Mouse (Mus musculus) hindbrain, embryonic 15.5 days (tissue): ENCODE data around the gene Pabpn1. TPM values are rescaled to one million over a fixed set of nuclear protein-coding genes. Genes with fewer than 3 reads are reported as not detected.
A peak's percentile ranks its signal among the peaks of the same experiment; 100 is the strongest.

Source experiments
- ATAC-seq: fragments of 200-750 bp; cut with Nextera tagmentation; 2 replicates; pipeline ENCODE4 v1.8.0; 2017; ENCODE audit warnings: low read depth, moderate number of reproducible peaks, moderate TSS enrichment; ENCODE audit not compliant: low FRiP score
- H3K27ac ChIP-seq: fragments of 300-500 bp; sonication (generic); replicated peaks from 2 replicates; pipeline ENCODE4 v1.5.1; 2015; ENCODE audit warnings: mild to moderate bottlenecking, inconsistent platforms
- H3K27me3 ChIP-seq: fragments of 300-500 bp; sonication (generic); 2 replicates; pipeline ENCODE4 v1.6.1; 2015; ENCODE audit warnings: control low read depth, inconsistent platforms
- H3K36me3 ChIP-seq: fragments of 300-500 bp; sonication (generic); 2 replicates; pipeline ENCODE4 v1.6.1; 2015; ENCODE audit warnings: control low read depth, inconsistent platforms
- H3K4me1 ChIP-seq: fragments of 300-500 bp; sonication (generic); replicated peaks from 2 replicates; pipeline ENCODE4 v1.6.1; 2015; ENCODE audit warnings: control low read depth, inconsistent platforms
- H3K4me2 ChIP-seq: fragments of 300-500 bp; sonication (generic); 2 replicates; pipeline ENCODE4 v1.6.1; 2015; ENCODE audit warnings: moderate library complexity, mild to moderate bottlenecking, inconsistent platforms
- H3K4me3 ChIP-seq: fragments of 300-500 bp; sonication (generic); 2 replicates; pipeline ENCODE4 v1.5.1; 2015; ENCODE audit warnings: mild to moderate bottlenecking, inconsistent platforms
- H3K9ac ChIP-seq: fragments of 300-500 bp; sonication (generic); 2 replicates; pipeline ENCODE4 v1.6.1; 2015; ENCODE audit warnings: inconsistent platforms
- H3K9me3 ChIP-seq: fragments of 300-500 bp; sonication (generic); 2 replicates; pipeline ENCODE4 v1.6.1; 2016; ENCODE audit warnings: control low read depth, inconsistent platforms
- WGBS: fragments of 180-500 bp; shearing (Covaris S2); methylation state at CpG from one replicate; pipeline ENCODE4 v1.1.7; 2015; 5-methylcytosine and 5-hydroxymethylcytosine counted together
- polyA plus RNA-seq: library from polyadenylated mRNA; unstranded; fragments of >200 nt; fragmentation: Nextera tagmentation; extraction: Ambion mirVana; gene quantifications from 2 replicates; pipeline ENCODE4 v1.2.1, GENCODE M21; 2015

The Pabpn1 gene
- 161 and 162 TPM in 2 replicates for polyA plus RNA-seq

DNA sequence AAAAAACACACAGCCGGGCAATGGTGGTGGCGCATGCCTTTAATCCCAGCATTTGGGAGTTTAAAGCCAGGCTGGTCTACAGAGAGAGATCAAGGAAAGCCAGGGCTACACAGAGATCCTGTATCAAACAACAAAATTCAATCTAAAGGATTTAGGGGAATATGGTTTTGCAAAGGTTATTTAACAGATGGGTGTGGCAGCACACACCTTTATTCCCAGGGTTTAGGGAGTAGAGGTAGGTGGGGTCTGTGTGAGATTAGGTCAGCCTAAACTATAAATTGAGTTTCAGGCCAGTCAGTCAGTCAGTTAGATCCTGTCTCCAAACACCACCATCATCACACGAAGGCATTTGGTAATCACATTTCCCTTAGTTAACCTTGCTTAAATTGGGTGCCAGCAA is at the start of gene Pabpn1:
Gene Pabpn1 (plus strand): TSS at position 301 of the 400 bp plus-strand sequence.
- H3K4me2 ChIP-seq, result peak within 1 kb of the TSS; percentile 52
- H3K9me3 ChIP-seq, result no peaks in the 10 kb centered on the region
- peak within 1 kb of the TSS; percentile 34 for H3K9ac ChIP-seq
- H3K27ac ChIP-seq, result peak within 1 kb of the TSS; percentile 89
- H3K4me3 ChIP-seq, result peak within 1 kb of the TSS; percentile 93
- no peaks in the 10 kb centered on the region for H3K27me3 ChIP-seq
- peaks cover 18% of the 10 kb centered on the region for H3K36me3 ChIP-seq
- 97% methylated on average over 3 of the region's 3 CpGs for WGBS
- ATAC-seq, result no peak
- H3K4me1 ChIP-seq, result peaks cover 20% of the 10 kb centered on the region

DNA sequence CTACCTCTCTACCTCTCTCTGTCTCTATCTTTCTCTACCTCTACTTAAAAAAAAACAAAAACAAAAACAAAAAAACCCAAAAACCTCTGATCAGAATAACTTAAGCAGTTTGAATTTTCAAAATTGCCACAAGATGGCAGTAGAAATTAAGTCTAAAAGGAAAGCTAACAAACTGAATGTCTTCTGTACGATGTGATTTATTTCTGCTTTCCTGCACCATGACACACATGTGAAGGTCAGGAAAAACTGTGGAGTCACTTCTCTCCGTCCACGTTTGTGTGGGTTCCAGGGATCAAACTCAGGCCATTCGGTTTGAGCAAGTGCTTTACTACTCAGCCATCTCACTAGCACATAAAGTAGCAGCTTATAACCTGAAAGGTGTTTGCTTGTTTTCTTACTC is 48.8 kb upstream of the Pabpn1 start:
- no peaks in the 10 kb centered on the region for H3K9me3 ChIP-seq
- H3K27me3 ChIP-seq, result no peaks in the 10 kb centered on the region
- H3K27ac ChIP-seq, result no peak overlapping the region; the same call in 1 of the 2 replicates
- no peak overlapping the region for H3K4me3 ChIP-seq
- H3K36me3 ChIP-seq, result no peaks in the 10 kb centered on the region
- H3K9ac ChIP-seq, result peak overlapping the region; percentile 17; the same call in 1 of the 2 replicates
- WGBS, result 7% methylated on average over 4 of the region's 4 CpGs
- ATAC-seq, result peak; percentile 34; the same call in 1 of the 2 replicates
- H3K4me2 ChIP-seq, result 0 out of 2 replicates have a peak overlapping the region, but pooled peaks have one; percentile 17
- H3K4me1 ChIP-seq, result 0 out of 2 replicates have a peak, but pooled peaks cover 3% of the 10 kb centered on the region

DNA sequence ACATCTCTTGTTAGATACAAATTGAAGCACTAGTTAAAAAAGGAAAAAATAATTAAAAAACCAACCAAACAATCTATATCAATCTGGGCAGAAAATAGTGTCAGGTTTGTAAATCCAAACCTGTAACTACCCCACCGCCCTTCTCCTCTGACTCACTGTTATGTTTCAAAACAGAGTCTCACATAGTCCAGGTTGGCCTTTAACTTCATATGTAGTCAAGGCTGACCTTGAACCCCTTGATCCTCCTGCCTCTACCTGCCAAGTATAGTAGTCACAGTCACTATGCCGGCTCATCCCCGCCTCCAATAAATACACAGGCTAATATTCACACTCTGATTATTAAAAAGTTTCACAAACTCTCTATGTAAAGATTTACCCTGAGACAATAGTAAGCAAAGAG is 36.6 kb upstream of the Pabpn1 start:
- H3K4me3 ChIP-seq, result no peak overlapping the region
- H3K27me3 ChIP-seq, result no peaks in the 10 kb centered on the region
- no peak overlapping the region for H3K4me2 ChIP-seq
- H3K36me3 ChIP-seq, result peaks cover 24% of the 10 kb centered on the region
- H3K9me3 ChIP-seq, result no peaks in the 10 kb centered on the region
- no peak overlapping the region for H3K27ac ChIP-seq
- ATAC-seq, result no peak
- H3K4me1 ChIP-seq, result no peaks in the 10 kb centered on the region
- 96% methylated on average over 3 of the region's 3 CpGs for WGBS
- H3K9ac ChIP-seq, result no peak overlapping the region

- 93% methylated on average over 7 of the region's 7 CpGs for WGBS
- Histone ChIP-seq H3K9me3 (no peaks in the 10 kb centered on the region), H3K9ac (no peak overlapping the region), H3K4me2 (no peak overlapping the region), H3K4me1 (no peaks in the 10 kb centered on the region), H3K27me3 (no peaks in the 10 kb centered on the region), H3K4me3 (no peak overlapping the region), H3K27ac (no peak overlapping the region), H3K36me3 (peaks cover 24% of the 10 kb centered on the region)
- no peak for ATAC-seq
Measured at GRCm38 (mm10) chr14:54856703-54857102, 35.6 kb upstream of the Pabpn1 start.

- H3K27ac ChIP-seq, result no peak overlapping the region
- no peaks in the 10 kb centered on the region for H3K9me3 ChIP-seq
- no peak overlapping the region for H3K4me2 ChIP-seq
- H3K36me3 ChIP-seq, result peaks cover 24% of the 10 kb centered on the region
- 90% methylated on average over 9 of the region's 9 CpGs for WGBS
- H3K4me1 ChIP-seq, result peaks cover 4% of the 10 kb centered on the region; the same call in 1 of the 2 replicates
- H3K4me3 ChIP-seq, result no peak overlapping the region
- H3K9ac ChIP-seq, result no peak overlapping the region
- no peak for ATAC-seq
- H3K27me3 ChIP-seq, result no peaks in the 10 kb centered on the region
Measured at GRCm38 (mm10) chr14:54857891-54858290, 34.4 kb upstream of the Pabpn1 start.

- Histone ChIP-seq H3K36me3 (peaks cover 20% of the 10 kb centered on the region), H3K27ac (no peak overlapping the region), H3K4me3 (no peak overlapping the region), H3K4me1 (peaks cover 14% of the 10 kb centered on the region), H3K27me3 (no peaks in the 10 kb centered on the region), H3K9me3 (no peaks in the 10 kb centered on the region), H3K9ac (no peak overlapping the region), H3K4me2 (no peak overlapping the region)
- ATAC-seq, result no peak
- 58% methylated on average over 2 of the region's 2 CpGs for WGBS
Measured at GRCm38 (mm10) chr14:54860511-54860910, 31.8 kb upstream of the Pabpn1 start.

DNA sequence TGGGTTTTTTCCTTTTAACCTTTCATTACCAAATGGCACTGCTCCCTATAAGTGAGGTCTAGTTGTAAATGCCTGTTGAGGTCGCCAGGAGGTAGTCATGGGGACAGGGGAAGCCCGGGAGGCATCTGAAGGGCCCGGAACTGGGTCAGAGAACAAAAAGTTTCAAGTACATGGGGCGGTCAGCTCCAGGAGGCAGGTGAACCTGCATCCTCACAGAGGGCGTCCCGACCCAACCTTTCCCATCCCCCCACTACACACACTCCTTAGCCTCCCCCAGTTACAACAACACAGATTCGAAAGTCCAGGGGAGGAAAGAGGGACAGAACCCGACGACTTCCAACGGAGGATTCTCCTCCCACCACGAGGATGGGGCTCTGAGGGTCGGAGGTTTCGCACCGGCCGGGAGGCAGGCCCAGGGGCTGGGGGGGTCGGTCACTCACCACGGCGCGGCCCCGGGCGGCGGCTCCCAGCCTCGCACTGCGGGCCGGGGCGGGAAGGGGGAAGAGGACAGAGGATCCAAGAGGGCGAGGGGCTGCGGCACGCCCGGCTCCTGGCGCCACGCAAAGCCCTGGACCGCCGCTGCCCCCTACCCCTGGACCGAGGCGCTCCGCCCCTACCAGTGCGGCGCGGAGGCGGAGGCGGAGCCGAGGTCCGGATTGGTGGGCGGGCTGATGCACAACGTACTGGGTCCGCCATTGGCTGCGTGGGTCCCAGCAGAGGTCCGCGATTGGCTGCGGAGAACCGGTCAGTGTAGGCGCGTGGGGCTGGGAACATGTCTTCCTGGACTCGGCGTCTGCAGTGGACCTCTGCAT is 28.6 kb upstream of the Pabpn1 start:
- peak overlapping the region; percentile 85 for H3K27ac ChIP-seq

GRCm38 (mm10) chr14:54864313-54865036 is 27.8 kb upstream of the Pabpn1 start:
- ATAC-seq, result no peak; the same call in 1 of the 2 replicates
- Histone ChIP-seq H3K27me3 (no peaks in the 10 kb centered on the region), H3K27ac (peak overlapping the region; percentile 85), H3K9me3 (no peaks in the 10 kb centered on the region), H3K4me1 (peaks cover 14% of the 10 kb centered on the region), H3K36me3 (no peaks in the 10 kb centered on the region), H3K4me2 (peak overlapping the region; percentile 81), H3K4me3 (peak overlapping the region; percentile 84), H3K9ac (peak overlapping the region; percentile 86)
- WGBS, result 16% methylated on average over 21 of the region's 21 CpGs

More for the DNA sequence above, 28.6 kb upstream of the Pabpn1 start:
- ATAC-seq, result peak; percentile 99
- Histone ChIP-seq H3K9ac (peak overlapping the region; percentile 86), H3K36me3 (no peaks in the 10 kb centered on the region), H3K4me2 (peak overlapping the region; percentile 81), H3K27me3 (no peaks in the 10 kb centered on the region), H3K9me3 (no peaks in the 10 kb centered on the region), H3K4me1 (peaks cover 14% of the 10 kb centered on the region), H3K4me3 (peak overlapping the region; percentile 84)
- WGBS, result under 1% methylated on average over 52 of the region's 56 CpGs

GRCm38 (mm10) chr14:54865626-54866025 is 26.7 kb upstream of the Pabpn1 start:
- H3K4me3 ChIP-seq, result no peak overlapping the region
- ATAC-seq, result no peak
- H3K36me3 ChIP-seq, result no peaks in the 10 kb centered on the region
- no peaks in the 10 kb centered on the region for H3K27me3 ChIP-seq
- no peaks in the 10 kb centered on the region for H3K9me3 ChIP-seq
- H3K27ac ChIP-seq, result no peak overlapping the region
- no peak overlapping the region for H3K9ac ChIP-seq
- WGBS, result 82% methylated on average over 5 of the region's 5 CpGs
- peaks cover 14% of the 10 kb centered on the region for H3K4me1 ChIP-seq
- H3K4me2 ChIP-seq, result no peak overlapping the region

DNA sequence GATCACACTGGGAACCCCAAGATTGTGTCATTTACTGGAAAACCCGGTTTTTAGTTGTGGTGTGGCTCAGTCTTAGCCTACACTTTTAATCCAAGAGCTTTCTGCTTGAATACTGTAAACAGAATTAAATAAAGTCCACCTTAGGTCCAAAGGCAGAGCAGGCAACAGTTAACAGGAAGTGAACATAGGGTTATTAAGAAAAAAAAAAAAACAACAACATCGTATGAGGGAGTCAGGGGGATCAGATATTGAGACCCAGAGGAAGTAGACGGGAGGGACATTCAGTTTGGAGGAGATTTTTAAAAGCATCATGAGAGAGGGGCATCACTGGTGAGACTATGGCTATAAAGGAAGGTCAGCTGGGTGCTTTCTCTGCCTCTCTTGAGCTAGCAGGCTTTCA is 26.0 kb upstream of the Pabpn1 start:
- no peaks in the 10 kb centered on the region; the same call in 1 of the 2 replicates for H3K36me3 ChIP-seq
- WGBS, result 70% methylated on average over 3 of the region's 3 CpGs
- ATAC-seq, result no peak
- peaks cover 14% of the 10 kb centered on the region for H3K4me1 ChIP-seq
- H3K4me3 ChIP-seq, result no peak overlapping the region
- H3K9me3 ChIP-seq, result no peaks in the 10 kb centered on the region
- H3K27me3 ChIP-seq, result no peaks in the 10 kb centered on the region
- no peak overlapping the region for H3K9ac ChIP-seq
- no peak overlapping the region for H3K27ac ChIP-seq
- no peak overlapping the region for H3K4me2 ChIP-seq

DNA sequence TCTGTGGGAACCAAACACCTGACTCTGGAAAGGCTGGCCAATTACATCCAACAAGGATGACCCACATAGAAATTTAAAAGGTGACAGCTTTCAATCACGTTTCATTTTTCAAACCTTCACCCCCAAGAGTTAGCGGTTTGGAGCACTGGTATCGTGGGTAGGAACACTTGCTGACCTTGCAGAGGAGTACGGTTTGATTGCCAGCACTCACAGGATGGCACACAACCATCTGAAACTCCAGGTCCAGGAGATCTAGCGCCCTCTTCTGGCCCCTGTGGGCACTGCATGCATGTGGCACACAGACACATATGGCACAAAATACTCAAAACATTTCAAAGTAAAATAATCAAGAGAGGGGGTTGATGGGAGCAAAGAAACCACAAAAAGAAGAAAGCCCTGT is 25.4 kb upstream of the Pabpn1 start:
- no peaks in the 10 kb centered on the region for H3K9me3 ChIP-seq
- H3K27ac ChIP-seq, result no peak overlapping the region
- 52% methylated on average over 5 of the region's 5 CpGs for WGBS
- H3K36me3 ChIP-seq, result no peaks in the 10 kb centered on the region; the same call in 1 of the 2 replicates
- no peak overlapping the region for H3K4me3 ChIP-seq
- peaks cover 14% of the 10 kb centered on the region for H3K4me1 ChIP-seq
- H3K4me2 ChIP-seq, result no peak overlapping the region
- no peak overlapping the region for H3K9ac ChIP-seq
- no peaks in the 10 kb centered on the region for H3K27me3 ChIP-seq
- ATAC-seq, result no peak

GRCm38 (mm10) chr14:54868026-54868425 is 24.3 kb upstream of the Pabpn1 start:
- H3K9me3 ChIP-seq, result no peaks in the 10 kb centered on the region
- H3K36me3 ChIP-seq, result no peaks in the 10 kb centered on the region; the same call in 1 of the 2 replicates
- no peaks in the 10 kb centered on the region for H3K27me3 ChIP-seq
- H3K4me1 ChIP-seq, result peaks cover 9% of the 10 kb centered on the region
- H3K9ac ChIP-seq, result no peak overlapping the region
- no peak overlapping the region for H3K4me2 ChIP-seq
- WGBS, result 88% methylated on average over 4 of the region's 4 CpGs
- no peak overlapping the region for H3K27ac ChIP-seq
- H3K4me3 ChIP-seq, result no peak overlapping the region
- ATAC-seq, result no peak
